ENCODE assay signal across 8 mouse cellular contexts in genomic region chr11:120598990-120599549, GRCm38 (mm10). TPM values are rescaled to one million over a fixed set of nuclear protein-coding genes. Genes with fewer than 3 reads are reported as not detected.
DNase-seq lines count a peak whose midpoint lies in the region; ATAC-seq lines count a peak whose summit lies in the region.

No protein-coding gene starts in this region.

- WGBS in kidney, embryonic 16.5 days: 41% methylated on average over 17 of the region's 17 CpGs
- WGBS in embryonic facial prominence, embryonic 10.5 days: 54% methylated on average over 17 of the region's 17 CpGs
- WGBS in hindbrain, embryonic 14.5 days: 50% methylated on average over 17 of the region's 17 CpGs
- 49% methylated on average over 17 of the region's 17 CpGs for WGBS in midbrain, embryonic 16.5 days

- H3K4me1 ChIP-seq in kidney, embryonic 16.5 days (ENCODE audit: insufficient read depth, low read length): peaks cover 18% of the 10 kb centered on the region
- peaks cover 34% of the 10 kb centered on the region for H3K4me1 ChIP-seq in embryonic facial prominence, embryonic 10.5 days
- peaks cover 21% of the 10 kb centered on the region for H3K4me1 ChIP-seq in hindbrain, embryonic 14.5 days (replicated peaks; ENCODE audit: control insufficient read depth, insufficient read depth, low read length)
- peaks cover 20% of the 10 kb centered on the region for H3K4me1 ChIP-seq in midbrain, embryonic 16.5 days (ENCODE audit: control insufficient read depth, insufficient read depth, low read length)

- H3K4me2 ChIP-seq in kidney, embryonic 16.5 days (replicated peaks; ENCODE audit: low read depth, low read length): peak overlapping the region; percentile 84
- H3K4me2 ChIP-seq in hindbrain, embryonic 14.5 days (replicated peaks): peak overlapping the region; percentile 88
- peak overlapping the region; percentile 90 for H3K4me2 ChIP-seq in midbrain, embryonic 16.5 days (ENCODE audit: low read length)

- H3K4me3 ChIP-seq in kidney, embryonic 16.5 days (ENCODE audit: low read length): peak overlapping the region; percentile 91
- H3K4me3 ChIP-seq in embryonic facial prominence, embryonic 10.5 days: peak overlapping the region; percentile 99
- H3K4me3 ChIP-seq in hindbrain, embryonic 14.5 days (replicated peaks; ENCODE audit: low read length): peak overlapping the region; percentile 96
- H3K4me3 ChIP-seq in midbrain, embryonic 16.5 days (ENCODE audit: low read depth, low read length): peak overlapping the region; percentile 71

- H3K27me3 ChIP-seq in kidney, embryonic 16.5 days (ENCODE audit: insufficient read depth, low read length): no peaks in the 10 kb centered on the region
- no peaks in the 10 kb centered on the region for H3K27me3 ChIP-seq in embryonic facial prominence, embryonic 10.5 days (replicated peaks; ENCODE audit: low read depth, poor library complexity, severe bottlenecking)
- no peaks in the 10 kb centered on the region for H3K27me3 ChIP-seq in hindbrain, embryonic 14.5 days (ENCODE audit: control insufficient read depth, insufficient read depth, low read length)
- no peaks in the 10 kb centered on the region for H3K27me3 ChIP-seq in midbrain, embryonic 16.5 days (ENCODE audit: control insufficient read depth, insufficient read depth, low read depth, low read length)

- no peak for DNase-seq in kidney, postnatal 4 days
- DNase-seq in embryonic facial prominence, embryonic 10.5 days (ENCODE audit: low spot score): no peak
- no peak for DNase-seq in hindbrain, embryonic 14.5 days (ENCODE audit: low spot score)
- no peak for DNase-seq in layer of hippocampus, adult 9-10 months (ENCODE audit: low spot score)
- DNase-seq in adipocyte (ENCODE audit: low spot score): no peak
- DNase-seq in thymus, postnatal 14 days: no peak

- no peak for ATAC-seq in kidney, embryonic 16.5 days (ENCODE audit: low FRiP score, low TSS enrichment)
- ATAC-seq in hindbrain, embryonic 14.5 days (ENCODE audit: low FRiP score): no peak
- ATAC-seq in midbrain, embryonic 16.5 days: no peak

- peaks cover 46% of the 10 kb centered on the region for H3K36me3 ChIP-seq in kidney, embryonic 16.5 days (ENCODE audit: insufficient read depth, low read length)
- H3K36me3 ChIP-seq in embryonic facial prominence, embryonic 10.5 days (replicated peaks): peaks cover 77% of the 10 kb centered on the region
- peaks cover 67% of the 10 kb centered on the region for H3K36me3 ChIP-seq in hindbrain, embryonic 14.5 days (replicated peaks; ENCODE audit: control insufficient read depth, insufficient read depth)
- peaks cover 23% of the 10 kb centered on the region for H3K36me3 ChIP-seq in midbrain, embryonic 16.5 days (ENCODE audit: control insufficient read depth, insufficient read depth, low read length)

- H3K9ac ChIP-seq in kidney, embryonic 16.5 days (replicated peaks; ENCODE audit: low read length): peak overlapping the region; percentile 97
- peak overlapping the region; percentile 98 for H3K9ac ChIP-seq in hindbrain, embryonic 14.5 days
- H3K9ac ChIP-seq in midbrain, embryonic 16.5 days (ENCODE audit: low read depth, low read length): peak overlapping the region; percentile 97

- H3K27ac ChIP-seq in kidney, embryonic 16.5 days (ENCODE audit: low read length): peak overlapping the region; percentile 82
- peak overlapping the region; percentile 99 for H3K27ac ChIP-seq in embryonic facial prominence, embryonic 10.5 days (replicated peaks)
- peak overlapping the region; percentile 91 for H3K27ac ChIP-seq in hindbrain, embryonic 14.5 days
- H3K27ac ChIP-seq in midbrain, embryonic 16.5 days (ENCODE audit: low read length): peak overlapping the region; percentile 88

- H3K9me3 ChIP-seq in kidney, embryonic 16.5 days (ENCODE audit: low read length): no peaks in the 10 kb centered on the region
- no peaks in the 10 kb centered on the region for H3K9me3 ChIP-seq in embryonic facial prominence, embryonic 10.5 days
- H3K9me3 ChIP-seq in hindbrain, embryonic 14.5 days (ENCODE audit: control insufficient read depth, low read length): no peaks in the 10 kb centered on the region
- H3K9me3 ChIP-seq in midbrain, embryonic 16.5 days (replicated peaks; ENCODE audit: control insufficient read depth, low read length, poor library complexity, severe bottlenecking): no peaks in the 10 kb centered on the region

RNA-seq across cellular contexts. Expression of gene Anapc11, which starts 0.8 kb away (rescaled TPM):
- 195 and 197 TPM in 2 replicates for polyA plus RNA-seq in kidney, embryonic 16.5 days (2015; fragmentation: Nextera tagmentation; extraction: Ambion mirVana)
- 192 and 198 TPM in 2 replicates for polyA plus RNA-seq in embryonic facial prominence, embryonic 10.5 days (2016; fragmentation: Nextera tagmentation; extraction: Ambion mirVana)
- 227 and 229 TPM in 2 replicates for polyA plus RNA-seq in hindbrain, embryonic 14.5 days (2014; fragmentation: Nextera tagmentation; extraction: Ambion mirVana)
- 189 and 196 TPM in 2 replicates for polyA plus RNA-seq in midbrain, embryonic 16.5 days (2015; fragmentation: Nextera tagmentation; extraction: Ambion mirVana)

RNA-seq across cellular contexts. Expression of gene Alyref, which starts 0.9 kb away (rescaled TPM):
- 92.2 and 372 TPM in 2 replicates for polyA plus RNA-seq in kidney, embryonic 16.5 days (2015; fragmentation: Nextera tagmentation; extraction: Ambion mirVana)
- polyA plus RNA-seq in embryonic facial prominence, embryonic 10.5 days (2016; fragmentation: Nextera tagmentation; extraction: Ambion mirVana): 620 and 640 TPM in 2 replicates
- polyA plus RNA-seq in hindbrain, embryonic 14.5 days (2014; fragmentation: Nextera tagmentation; extraction: Ambion mirVana): 237 and 252 TPM in 2 replicates
- 194 and 223 TPM in 2 replicates for polyA plus RNA-seq in midbrain, embryonic 16.5 days (2015; fragmentation: Nextera tagmentation; extraction: Ambion mirVana)

RNA-seq across cellular contexts. Expression of gene Npb, which starts 9.2 kb away (rescaled TPM):
- polyA plus RNA-seq in kidney, embryonic 16.5 days (2015; fragmentation: Nextera tagmentation; extraction: Ambion mirVana): 27.7 and 33.8 TPM in 2 replicates
- polyA plus RNA-seq in embryonic facial prominence, embryonic 10.5 days (2016; fragmentation: Nextera tagmentation; extraction: Ambion mirVana): not detected in 2 replicates
- 0.83 and 1.5 TPM in 2 replicates for polyA plus RNA-seq in hindbrain, embryonic 14.5 days (2014; fragmentation: Nextera tagmentation; extraction: Ambion mirVana)
- polyA plus RNA-seq in midbrain, embryonic 16.5 days (2015; fragmentation: Nextera tagmentation; extraction: Ambion mirVana): not detected in 2 replicates

RNA-seq across cellular contexts. Expression of gene Arhgdia, which starts 17.6 kb away (rescaled TPM):
- polyA plus RNA-seq in kidney, embryonic 16.5 days (2015; fragmentation: Nextera tagmentation; extraction: Ambion mirVana): 696 and 712 TPM in 2 replicates
- polyA plus RNA-seq in embryonic facial prominence, embryonic 10.5 days (2016; fragmentation: Nextera tagmentation; extraction: Ambion mirVana): 735 and 777 TPM in 2 replicates
- polyA plus RNA-seq in hindbrain, embryonic 14.5 days (2014; fragmentation: Nextera tagmentation; extraction: Ambion mirVana): 435 and 490 TPM in 2 replicates
- polyA plus RNA-seq in midbrain, embryonic 16.5 days (2015; fragmentation: Nextera tagmentation; extraction: Ambion mirVana): 439 and 443 TPM in 2 replicates

RNA-seq across cellular contexts. Expression of gene Pcyt2, which starts 18.7 kb away (rescaled TPM):
- 164 and 174 TPM in 2 replicates for polyA plus RNA-seq in kidney, embryonic 16.5 days (2015; fragmentation: Nextera tagmentation; extraction: Ambion mirVana)
- 142 and 145 TPM in 2 replicates for polyA plus RNA-seq in embryonic facial prominence, embryonic 10.5 days (2016; fragmentation: Nextera tagmentation; extraction: Ambion mirVana)
- 173 and 181 TPM in 2 replicates for polyA plus RNA-seq in hindbrain, embryonic 14.5 days (2014; fragmentation: Nextera tagmentation; extraction: Ambion mirVana)
- polyA plus RNA-seq in midbrain, embryonic 16.5 days (2015; fragmentation: Nextera tagmentation; extraction: Ambion mirVana): 218 and 239 TPM in 2 replicates

Comparison
In these comparisons a context has a peak if more than half of its experiments do, and no peak if none do; other contexts are left out.
1. RNA of gene Npb, which starts 9.2 kb away (polyA plus RNA-seq): 27.7 to 33.8 TPM in kidney, embryonic 16.5 days; 0.83 to 1.5 TPM in hindbrain, embryonic 14.5 days, not detected in embryonic facial prominence, embryonic 10.5 days and not detected in midbrain, embryonic 16.5 days; every median in the first group is over 10 times any median in the second.
2. Peak in every context shown above with its lines, with median percentiles within 50 percentile points of each other: H3K27ac ChIP-seq, H3K4me2 ChIP-seq, H3K4me3 ChIP-seq and H3K9ac ChIP-seq.